Mouse (Mus musculus) lung, postnatal 0 days (tissue): Measurements from ENCODE around the gene Bcas1. TPM values are rescaled to one million over a fixed set of nuclear protein-coding genes. Genes with fewer than 3 reads are reported as not detected.

Experiments
- ATAC-seq: fragments of 200-750 bp; cut with Nextera tagmentation; 2 replicates; pipeline ENCODE4 v1.8.0; 2017; ENCODE audit warnings: moderate library complexity
- DNase-seq: peaks from one replicate; pipeline ENCODE4 v3.0.0-alpha.2; 2016; ENCODE audit warnings: low spot score
- H3K27ac ChIP-seq: fragments of 300-500 bp; sonication (generic); 2 replicates; pipeline ENCODE4 v1.5.1; 2014; ENCODE audit warnings: antibody characterized with exemption, mild to moderate bottlenecking, low read length, mixed read lengths
- H3K27me3 ChIP-seq: fragments of 300-500 bp; sonication (generic); replicated peaks from 2 replicates; pipeline ENCODE4 v1.6.1; 2014; ENCODE audit warnings: low read length, mixed read lengths; ENCODE audit not compliant: insufficient read depth
- H3K36me3 ChIP-seq: fragments of 300-500 bp; sonication (generic); 2 replicates; pipeline ENCODE4 v1.6.1; 2014; ENCODE audit warnings: low read length, mixed read lengths; ENCODE audit not compliant: insufficient read depth
- H3K4me1 ChIP-seq: fragments of 300-500 bp; sonication (generic); 2 replicates; pipeline ENCODE4 v1.6.1; 2014; ENCODE audit warnings: antibody characterized with exemption, low read depth, low read length, mixed read lengths; ENCODE audit not compliant: insufficient read depth
- H3K4me2 ChIP-seq: fragments of 300-500 bp; sonication (generic); replicated peaks from 2 replicates; pipeline ENCODE4 v1.6.1; 2014; ENCODE audit warnings: low read depth, mild to moderate bottlenecking, low read length, moderate library complexity, mixed read lengths
- H3K4me3 ChIP-seq: fragments of 300-500 bp; sonication (generic); 2 replicates; pipeline ENCODE4 v1.5.1; 2014; ENCODE audit warnings: low read depth, low read length
- H3K9ac ChIP-seq: fragments of 300-500 bp; sonication (generic); replicated peaks from 2 replicates; pipeline ENCODE4 v1.6.1; 2014; ENCODE audit warnings: low read depth, mild to moderate bottlenecking
- H3K9me3 ChIP-seq: fragments of 300-500 bp; sonication (generic); 2 replicates; pipeline ENCODE4 v1.6.1; 2016; ENCODE audit warnings: low read length, mixed read lengths
- CTCF ChIP-seq: IDR thresholded peaks from 2 replicates; pipeline ENCODE4 v1.5.1; 2016; ENCODE audit warnings: antibody characterized with exemption, mild to moderate bottlenecking
- EP300 ChIP-seq: IDR thresholded peaks from 2 replicates; pipeline ENCODE4 v1.6.1; 2016; ENCODE audit warnings: antibody characterized with exemption, mild to moderate bottlenecking, control low read depth
- WGBS: fragments of 180-500 bp; shearing (Covaris S2); extraction: QIAGEN DNeasy Blood & Tissue Kit; methylation state at CpG from one replicate; pipeline ENCODE4 v1.1.7; 2014; 5-methylcytosine and 5-hydroxymethylcytosine counted together
- polyA plus RNA-seq: library from polyadenylated mRNA; unstranded; fragments of >200 nt; fragmentation: Nextera tagmentation; extraction: Ambion mirVana; gene quantifications from 2 replicates; pipeline ENCODE4 v1.2.1, GENCODE M21; 2015

Bcas1 gene
- polyA plus RNA-seq, 1 experiment from 2014 or later, result 3.1 TPM

- no peak overlapping the region for H3K4me3 ChIP-seq
- ATAC-seq, result peak; percentile 27; the same call in 1 of the 2 replicates
- TF ChIP-seq EP300 (no peak), CTCF (no peak)
- H3K27me3 ChIP-seq, result no peaks in the 10 kb centered on the region
- no peak overlapping the region for H3K9ac ChIP-seq
- H3K4me1 ChIP-seq, result no peaks in the 10 kb centered on the region
- no peaks in the 10 kb centered on the region for H3K36me3 ChIP-seq
- peak; percentile 51 for DNase-seq
- H3K9me3 ChIP-seq, result no peaks in the 10 kb centered on the region
- WGBS, result 71% methylated on average over 13 of the region's 13 CpGs
- no peak overlapping the region for H3K4me2 ChIP-seq
- peak overlapping the region; percentile 32; the same call in 1 of the 2 replicates for H3K27ac ChIP-seq
Observed at GRCm38 (mm10) chr2:170329921-170330320, 97.7 kb downstream of the Bcas1 start.

GRCm38 (mm10) chr2:170323925-170324347 is 103.7 kb downstream of the Bcas1 start:
- H3K27me3 ChIP-seq, result no peaks in the 10 kb centered on the region
- H3K4me2 ChIP-seq, result peak overlapping the region; percentile 56
- no peaks in the 10 kb centered on the region for H3K36me3 ChIP-seq
- ATAC-seq (0 out of 2 replicates have a peak, but pooled peaks have one; percentile 30), DNase-seq (peak; percentile 85)
- no peaks in the 10 kb centered on the region for H3K9me3 ChIP-seq
- H3K27ac ChIP-seq, result no peak overlapping the region
- TF ChIP-seq CTCF, result no peak
- no peak for TF ChIP-seq EP300
- H3K9ac ChIP-seq, result no peak overlapping the region; the same call in 1 of the 2 replicates
- H3K4me3 ChIP-seq, result peak overlapping the region; percentile 24
- peaks cover 6% of the 10 kb centered on the region; the same call in 1 of the 2 replicates for H3K4me1 ChIP-seq
- 5% methylated on average over 19 of the region's 19 CpGs for WGBS

- 24% methylated on average over 3 of the region's 3 CpGs for WGBS
- Histone ChIP-seq H3K9me3 (no peaks in the 10 kb centered on the region), H3K36me3 (no peaks in the 10 kb centered on the region), H3K4me3 (no peak overlapping the region), H3K27ac (no peak overlapping the region; the same call in 1 of the 2 replicates), H3K9ac (no peak overlapping the region), H3K4me2 (no peak overlapping the region), H3K4me1 (peaks cover 6% of the 10 kb centered on the region; the same call in 1 of the 2 replicates), H3K27me3 (no peaks in the 10 kb centered on the region)
- peak; percentile 26; the same call in 1 of the 2 replicates for TF ChIP-seq EP300
- no peak for TF ChIP-seq CTCF
- ATAC-seq (peak; percentile 47), DNase-seq (peak; percentile 87)
Observed at GRCm38 (mm10) chr2:170322013-170322414, 105.6 kb downstream of the Bcas1 start.

GRCm38 (mm10) chr2:170321579-170321978 is 106.1 kb downstream of the Bcas1 start:
- Histone ChIP-seq H3K27me3 (no peaks in the 10 kb centered on the region), H3K27ac (no peak overlapping the region; the same call in 1 of the 2 replicates), H3K36me3 (no peaks in the 10 kb centered on the region), H3K9me3 (no peaks in the 10 kb centered on the region), H3K4me1 (peaks cover 6% of the 10 kb centered on the region; the same call in 1 of the 2 replicates), H3K9ac (no peak overlapping the region), H3K4me2 (no peak overlapping the region), H3K4me3 (no peak overlapping the region)
- DNase-seq (no peak), ATAC-seq (no peak)
- 47% methylated on average over 5 of the region's 5 CpGs for WGBS
- TF ChIP-seq EP300 (no peak), CTCF (no peak)

- peak; percentile 42 for DNase-seq
- ATAC-seq, result no peak
- Histone ChIP-seq H3K27ac (peak overlapping the region; percentile 59; the same call in 1 of the 2 replicates), H3K9ac (peak overlapping the region; percentile 29; the same call in 1 of the 2 replicates), H3K4me2 (peak overlapping the region; percentile 68), H3K27me3 (no peaks in the 10 kb centered on the region), H3K4me1 (peaks cover 6% of the 10 kb centered on the region; the same call in 1 of the 2 replicates), H3K4me3 (peak overlapping the region; percentile 28), H3K36me3 (no peaks in the 10 kb centered on the region), H3K9me3 (no peaks in the 10 kb centered on the region)
- TF ChIP-seq EP300 (no peak), CTCF (no peak)
- 14% methylated on average over 17 of the region's 20 CpGs for WGBS
Observed at GRCm38 (mm10) chr2:170319533-170320463, 107.8 kb downstream of the Bcas1 start.
